Mouse (Mus musculus) megakaryocyte, embryonic 14.5 days (primary cell): ENCODE measurements around the gene Mndal.
"Not testable (repeated sequence)": the region's sequence is repeated elsewhere in the genome, so short reads cannot be mapped to it uniquely, and the experiment has no call there.

Source experiments
- FLI1 ChIP-seq: IDR thresholded peaks from 2 replicates; pipeline ENCODE4 v1.6.1; 2012; ENCODE audit warnings: low read length, inconsistent platforms, mixed read lengths
- GATA1 ChIP-seq: IDR thresholded peaks from 3 replicates; pipeline ENCODE4 v1.6.1; 2012; ENCODE audit warnings: mixed read lengths, low read length, inconsistent platforms, borderline replicate concordance

GRCm38 (mm10) chr1:173801791-173802190 is 140.5 kb downstream of the Mndal start:
- not testable (repeated sequence) for TF ChIP-seq GATA1, FLI1
